Mouse (Mus musculus) embryo, embryonic 10.5 days (tissue): Measurements from ENCODE around the gene Sprtn.

Source experiments
- DNase-seq: peaks from one replicate; pipeline ENCODE4 v3.0.0-alpha.2; 2015; ENCODE audit warnings: low spot score

The Sprtn gene

GRCm38 (mm10) chr8:124947865-124948732, 50.4 kb downstream of the Sprtn start:
- DNase-seq = peak; percentile 65

- DNase-seq = peak; percentile 38
These were observed 51.0 kb downstream of the Sprtn start for GRCm38 (mm10) chr8:124948733-124949111.

- DNase-seq = peak; percentile 88
These were observed 51.8 kb downstream of the Sprtn start, which contains the start of gene Egln1 for GRCm38 (mm10) chr8:124949209-124950068. Gene Egln1 (minus strand): TSS chr8:124949324.

- DNase-seq = no peak
These were observed 52.4 kb downstream of the Sprtn start for GRCm38 (mm10) chr8:124950069-124950456.

- DNase-seq = no peak
These were observed 53.2 kb downstream of the Sprtn start for GRCm38 (mm10) chr8:124950865-124951264.

GRCm38 (mm10) chr8:124953188-124953587, 55.5 kb downstream of the Sprtn start:
- no peak for DNase-seq

GRCm38 (mm10) chr8:124954572-124955082, 56.9 kb downstream of the Sprtn start:
- no peak for DNase-seq
